Mouse (Mus musculus) gastrocnemius, postnatal 4 days (tissue): ENCODE data around the gene Gja10. TPM values are rescaled to one million over a fixed set of nuclear protein-coding genes. Genes with fewer than 3 reads are reported as not detected.

Experiments used
- DNase-seq, 2 experiments: peaks; one replicate each; pipeline ENCODE4 v3.0.0; 2021 to 2022; ENCODE audit warnings: low spot score in 2 of 2, mixed read lengths in 2 of 2
- total RNA-seq, 2 experiments: library from RNA; stranded (reverse); gene quantifications; 2 replicates each; pipeline ENCODE4 v1.2.3; 2021

Gene Gja10
- total RNA-seq, 2 experiments from 2014 or later = not detected

GRCm38 (mm10) chr4:32561555-32562095 is 40.9 kb downstream of the Gja10 start:
- DNase-seq = no peak

DNA sequence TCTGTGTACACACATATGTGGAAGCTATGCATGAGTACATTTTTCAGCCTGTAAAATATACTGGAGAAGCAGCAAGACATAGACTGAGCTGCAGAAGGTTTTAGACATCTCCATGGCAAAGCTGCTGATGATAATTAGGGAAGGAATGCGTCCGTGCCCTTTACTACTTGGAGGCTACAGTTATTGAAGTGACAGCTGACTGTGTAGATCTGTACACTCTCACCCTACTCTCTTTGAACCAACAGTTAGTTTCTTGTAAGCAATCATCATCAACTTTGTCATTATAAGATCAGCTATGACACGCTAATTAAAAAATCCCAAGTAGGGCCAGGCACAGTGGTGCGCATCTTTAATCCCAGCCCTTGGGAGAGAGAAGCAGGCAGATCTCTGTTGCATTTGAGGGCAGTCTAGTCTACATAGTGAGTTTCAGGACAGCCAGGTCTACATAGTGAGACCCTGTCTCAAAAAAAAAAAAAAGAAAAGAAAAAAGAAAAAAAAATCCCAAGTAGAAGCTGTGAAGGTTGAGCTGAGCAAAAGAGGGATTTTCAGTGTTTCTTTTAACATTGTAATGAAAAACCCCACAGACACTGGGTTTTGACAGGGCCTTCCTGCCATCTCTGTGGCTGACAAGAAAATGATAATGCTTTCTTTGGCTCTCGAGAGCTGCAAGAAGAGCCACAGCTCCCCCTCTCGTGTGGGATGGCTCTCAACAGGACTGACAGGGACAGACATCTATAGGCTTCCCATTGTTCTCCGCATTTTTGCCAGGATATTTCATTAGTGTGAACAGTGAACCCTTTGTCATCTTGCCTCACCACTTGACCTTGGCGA is 41.6 kb downstream of the Gja10 start:
- no peak for DNase-seq

GRCm38 (mm10) chr4:32560246-32560645 is 42.3 kb downstream of the Gja10 start:
- DNase-seq = no peak

DNA sequence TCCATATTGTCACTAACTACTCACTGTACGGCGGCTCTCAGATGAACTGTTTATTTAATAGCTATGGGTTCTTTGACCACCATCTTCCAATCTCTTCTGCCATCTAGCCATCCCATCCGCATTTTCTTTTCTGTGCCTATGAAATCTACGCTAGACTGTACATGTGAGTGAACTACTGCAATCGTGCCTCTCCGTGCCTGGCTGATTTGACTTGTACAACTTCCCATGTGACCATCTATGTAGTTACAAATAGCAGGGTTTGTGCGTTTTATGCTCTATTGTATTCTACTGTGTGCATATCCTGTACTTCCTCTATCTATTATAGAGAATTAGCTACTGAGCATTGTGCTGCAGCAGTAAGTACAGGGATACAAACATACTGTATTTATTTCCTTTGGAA is 47.1 kb downstream of the Gja10 start:
- DNase-seq = no peak

DNA sequence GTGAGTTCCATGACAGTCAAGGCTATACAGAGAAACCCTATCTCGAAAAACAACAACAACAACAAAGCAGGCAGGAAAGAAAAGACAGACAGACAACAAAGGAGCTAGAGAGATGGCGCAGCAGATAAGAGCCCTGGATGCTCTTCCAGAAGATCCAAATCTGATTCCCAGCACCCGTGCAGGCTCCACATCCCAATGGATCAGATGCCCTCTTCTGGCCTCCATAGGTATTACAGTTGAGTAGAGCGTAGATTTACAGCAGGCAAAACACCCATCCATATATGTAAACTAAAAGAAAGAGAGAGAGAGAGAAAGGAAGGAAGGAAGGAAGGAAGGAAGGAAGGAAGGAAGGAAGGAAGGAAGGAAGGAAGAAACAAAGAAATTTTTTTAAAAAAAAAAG is 51.2 kb downstream of the Gja10 start:
- no peak for DNase-seq

DNA sequence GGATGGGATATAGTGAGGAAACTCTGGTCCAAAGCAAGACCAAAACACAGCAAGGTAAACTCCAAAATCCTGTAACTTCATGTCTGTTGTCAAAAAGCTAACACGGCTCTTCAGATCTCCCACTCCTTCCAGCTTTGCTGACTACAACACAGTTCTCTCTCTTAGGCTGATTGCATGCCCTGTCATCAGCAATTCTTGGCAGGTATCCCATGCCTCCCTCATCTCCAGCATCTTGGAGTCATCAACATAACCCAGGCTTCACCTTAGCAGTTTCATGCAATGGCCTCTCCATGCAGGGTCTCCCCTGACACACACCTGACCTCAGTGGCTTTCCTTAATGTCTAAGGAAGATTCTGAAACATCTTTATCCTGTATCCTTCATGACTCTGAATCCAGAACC is 53.4 kb downstream of the Gja10 start:
- no peak for DNase-seq

Other genes starting within 250 kb of the Gja10 start
- 10 to 100 TPM; 11.2 to 14.2 TPM for gene Casp8ap2, start 12.7 kb upstream of the Gja10 start, total RNA-seq
- gene Mdn1, start 54.4 kb upstream of the Gja10 start, total RNA-seq = 10 to 100 TPM; 16.8 to 19.0 TPM
- 10 to 100 TPM; 39.1 to 39.4 TPM for gene Lyrm2, start 197.5 kb upstream of the Gja10 start, total RNA-seq